In genomic region chr17:33995651-33996050, GRCm38 (mm10) we compare ENCODE assay signal across 24 mouse cellular contexts. TPM values are rescaled to one million over a fixed set of nuclear protein-coding genes. Genes with fewer than 3 reads are reported as not detected.
DNase-seq lines count a peak whose midpoint lies in the region; TF ChIP-seq lines count a peak whose summit lies in the region.
"Had no signal": no experiment of that assay in that cellular context is flagged by ENCODE, and none has a peak within 500 bp of the region (broad histone marks: within the 10 kb centered on the region; RNA-seq: fewer than 3 reads in every experiment).

No protein-coding gene starts in this region.

- H3K27ac ChIP-seq in CH12.LX (ENCODE audit: insufficient read depth, low read depth): no peak overlapping the region
- no peak overlapping the region for H3K27ac ChIP-seq in forebrain, embryonic 10.5 days
- no peak overlapping the region for H3K27ac ChIP-seq in heart, adult 2 months
- H3K27ac ChIP-seq: embryonic facial prominence, embryonic 13.5 days; embryonic facial prominence, embryonic 15.5 days; forebrain, embryonic 13.5 days; forebrain, embryonic 15.5 days had no signal

- WGBS in lung, adult 2 months: 57% methylated on average over 3 of the region's 3 CpGs
- 76% methylated on average over 3 of the region's 3 CpGs for WGBS in forebrain, embryonic 10.5 days
- 60% methylated on average over 3 of the region's 3 CpGs for WGBS in heart, adult 2 months

- dilution Hi-C loops in CH12.LX (cut with MboI; ENCODE audit: extremely low pct_ligation_motif_present, extremely low pct_unique_long_range_greater_than_20kb, low sequenced_read_pairs): no loop called here

- no peak overlapping the region for H3K4me2 ChIP-seq in CH12.LX (ENCODE audit: insufficient read depth, low read depth, poor library complexity, severe bottlenecking)
- H3K4me2 ChIP-seq: embryonic facial prominence, embryonic 13.5 days; embryonic facial prominence, embryonic 15.5 days; forebrain, embryonic 13.5 days; forebrain, embryonic 15.5 days had no signal

- H3K4me1 ChIP-seq in lung, adult 2 months (ENCODE audit: control insufficient read depth, insufficient read depth, low read length): no peaks in the 10 kb centered on the region; the same call in 1 of the 2 replicates
- H3K4me1 ChIP-seq in CH12.LX (ENCODE audit: control insufficient read depth in 1 of 2, insufficient read depth in 2 of 2): peaks cover 13 to 29% of the 10 kb centered on the region in 2 experiments
- H3K4me1 ChIP-seq in forebrain, embryonic 10.5 days: peaks cover 16% of the 10 kb centered on the region
- H3K4me1 ChIP-seq in heart, adult 2 months (ENCODE audit: control insufficient read depth, insufficient read depth, low read length): no peaks in the 10 kb centered on the region; the same call in 1 of the 2 replicates

- H3K79me2 ChIP-seq in CH12.LX (replicated peaks; ENCODE audit: control insufficient read depth, extremely low read depth, insufficient read depth, poor library complexity, severe bottlenecking): peaks cover 23% of the 10 kb centered on the region
- H3K79me2 ChIP-seq in heart, adult 2 months (replicated peaks; ENCODE audit: control insufficient read depth, insufficient read depth, low read length): no peaks in the 10 kb centered on the region

- no peak for TF ChIP-seq EP300 in CH12.LX (IDR thresholded peaks at IDR 0.05; ENCODE audit: low read length)
- TF ChIP-seq EP300 in heart, adult 2 months (IDR thresholded peaks at IDR 0.05; ENCODE audit: insufficient read depth, low read depth, low read length): no peak

- H3K9me3 ChIP-seq in CH12.LX (replicated peaks; ENCODE audit: low read length): no peaks in the 10 kb centered on the region
- H3K9me3 ChIP-seq in forebrain, embryonic 10.5 days: no peaks in the 10 kb centered on the region
- H3K9me3 ChIP-seq: embryonic facial prominence, embryonic 13.5 days; embryonic facial prominence, embryonic 15.5 days; forebrain, embryonic 13.5 days; forebrain, embryonic 15.5 days had no signal

- H3K36me3 ChIP-seq in CH12.LX (replicated peaks in 1 of 2; ENCODE audit: control insufficient read depth in 1 of 2, insufficient read depth in 1 of 2, low read length in 1 of 2): peaks cover 33 to 41% of the 10 kb centered on the region in 2 experiments
- no peaks in the 10 kb centered on the region for H3K36me3 ChIP-seq in forebrain, embryonic 10.5 days (replicated peaks)
- H3K36me3 ChIP-seq in heart, adult 2 months (ENCODE audit: control insufficient read depth, insufficient read depth, low read length): no peaks in the 10 kb centered on the region
- H3K36me3 ChIP-seq: embryonic facial prominence, embryonic 13.5 days; embryonic facial prominence, embryonic 15.5 days; forebrain, embryonic 15.5 days; G1E had no signal

- TF ChIP-seq CTCF in lung, adult 2 months (IDR thresholded peaks at IDR 0.05; ENCODE audit: insufficient read depth, low read length): no peak
- no peak for TF ChIP-seq CTCF in CH12.LX (conservative IDR thresholded peaks at IDR 0.05 in 1 of 2, IDR thresholded peaks at IDR 0.05 in 1 of 2; ENCODE audit: low read depth in 2 of 2, low read length in 2 of 2)
- no peak for TF ChIP-seq CTCF in heart, adult 2 months (IDR thresholded peaks at IDR 0.05)

- no peak for DNase-seq in lung, adult 2 months
- no peak for DNase-seq in lung, postnatal 4 days
- no peak for DNase-seq in CH12.LX (ENCODE audit: extremely low read depth)
- DNase-seq in T-cell, adult 2 months (ENCODE audit: low spot score): peak; percentile 59
- no peak for DNase-seq in forebrain, embryonic 10.5 days (ENCODE audit: extremely low spot score, low spot score)
- no peak for DNase-seq in heart, adult 2 months
- no peak for DNase-seq in ovary, postnatal 14 days (ENCODE audit: low spot score)
- DNase-seq: adrenal gland, adult 2 months; adrenal gland, postnatal 10 days; adrenal gland, postnatal 25 days; cerebellum, adult 11 months; cerebellum, adult 18-20 months; cerebellum, adult 8-10 months; cerebellum, adult 9-11 months; cerebellum, postnatal 14 days; cerebellum, postnatal 36 days; embryo, embryonic 11 days; forebrain, postnatal 0 days had no signal

- H3K27me3 ChIP-seq in CH12.LX (replicated peaks): no peaks in the 10 kb centered on the region
- peaks cover 38% of the 10 kb centered on the region for H3K27me3 ChIP-seq in forebrain, embryonic 10.5 days (ENCODE audit: poor library complexity, severe bottlenecking)
- H3K27me3 ChIP-seq in heart, adult 2 months (ENCODE audit: control insufficient read depth, insufficient read depth, low read length): no peaks in the 10 kb centered on the region

- in situ Hi-C loops in CH12.LX (cut with MboI; ENCODE audit: low pct_ligation_motif_present, low pct_unique_long_range_greater_than_20kb, low sequenced_read_pairs): loop anchor here (10.0 to 25.0 kb wide), 2 partner anchors 1389 to 1467 kb away; partner anchors contain the start of gene H2-Q10

- no peak overlapping the region for H3K9ac ChIP-seq in CH12.LX (ENCODE audit: insufficient read depth, low read depth)
- H3K9ac ChIP-seq in heart, adult 2 months (ENCODE audit: low read depth, low read length): no peak overlapping the region
- H3K9ac ChIP-seq: embryonic facial prominence, embryonic 13.5 days; embryonic facial prominence, embryonic 15.5 days; forebrain, embryonic 13.5 days; forebrain, embryonic 15.5 days; forebrain, postnatal 0 days had no signal

- intact Hi-C loops in heart, adult 2 months (cut with DNase I): loop anchor here (1.0 to 5.0 kb wide), 2 partner anchors 1274 to 1297 kb away; no protein-coding TSS in a partner anchor

- H3K4me3 ChIP-seq in lung, adult 2 months (replicated peaks; ENCODE audit: extremely low read depth, low read depth, low read length): no peak overlapping the region
- no peak overlapping the region for H3K4me3 ChIP-seq in CH12.LX (replicated peaks in 1 of 3; ENCODE audit: low read depth in 2 of 3, low read length in 2 of 3, poor library complexity in 1 of 3)
- H3K4me3 ChIP-seq in forebrain, embryonic 10.5 days: no peak overlapping the region
- H3K4me3 ChIP-seq in heart, adult 2 months: no peak overlapping the region
- H3K4me3 ChIP-seq: embryonic facial prominence, embryonic 13.5 days; embryonic facial prominence, embryonic 15.5 days; erythroblast, embryonic 14.5 days; forebrain, embryonic 13.5 days; forebrain, embryonic 15.5 days had no signal

- no peak for TF ChIP-seq RAD21 in CH12.LX (IDR thresholded peaks at IDR 0.05; ENCODE audit: low read depth, low read length)

- 0 out of 2 replicates have a peak, but pooled peaks have one; percentile 27 for TF ChIP-seq POLR2A in lung, adult 2 months (IDR thresholded peaks at IDR 0.05; ENCODE audit: borderline replicate concordance, extremely low read depth, low read depth, low read length)
- TF ChIP-seq POLR2A in CH12.LX (IDR thresholded peaks at IDR 0.05; ENCODE audit: low read depth, low read length): no peak
- TF ChIP-seq POLR2A in heart, adult 2 months (IDR thresholded peaks at IDR 0.05; ENCODE audit: insufficient read depth, low read depth, low read length): no peak

TF ChIP-seq in CH12.LX, 34 proteins besides CTCF, POLR2A, EP300 and RAD21:
- TF ChIP-seq CHD1 (IDR thresholded peaks at IDR 0.05; ENCODE audit: low read depth, low read length): no peak
- 0 out of 2 replicates have a peak, but pooled peaks have one; percentile 39 for TF ChIP-seq ZMIZ1 (IDR thresholded peaks at IDR 0.05; ENCODE audit: low read depth, low read length)
- TF ChIP-seq MAFK (IDR thresholded peaks at IDR 0.05; ENCODE audit: insufficient replicate concordance, low read length): no peak

RNA-seq across cellular contexts. Expression of gene H2-K1, which starts 4.5 kb away (rescaled TPM):
- polyA plus RNA-seq in lung, adult 2 months (2012; rRNA removed): 2,389 and 3,036 TPM in 2 replicates
- total RNA-seq in CH12.LX (2012; rRNA removed) (1,488 and 1,753 TPM in 2 replicates), CH12.LX (2014; rRNA removed) (1,386 and 1,734 TPM in 2 replicates)
- polyA plus RNA-seq in CH12.LX (2012; ENCODE audit: insufficient read length, low read depth): 2,472 and 2,496 TPM in 2 replicates
- 51.2 and 51.8 TPM in 2 replicates for polyA plus RNA-seq in forebrain, embryonic 10.5 days (2016; fragmentation: Nextera tagmentation; extraction: Ambion mirVana)
- 100 to 1,000 TPM; 103 to 117 TPM for total RNA-seq in heart, adult 2 months (2021)
- polyA plus RNA-seq in heart, adult 2 months (2012; rRNA removed): 655 and 1,075 TPM in 2 replicates

RNA-seq across cellular contexts. Expression of gene Ring1, which starts 28.8 kb away (rescaled TPM):
- polyA plus RNA-seq in lung, adult 2 months (2012; rRNA removed): 40.7 and 53.6 TPM in 2 replicates
- total RNA-seq in CH12.LX (2012; rRNA removed) (8.6 and 11.9 TPM in 2 replicates), CH12.LX (2014; rRNA removed) (11.5 and 13.7 TPM in 2 replicates)
- 18.0 and 23.1 TPM in 2 replicates for polyA plus RNA-seq in CH12.LX (2012; ENCODE audit: insufficient read length, low read depth)
- polyA plus RNA-seq in forebrain, embryonic 10.5 days (2016; fragmentation: Nextera tagmentation; extraction: Ambion mirVana): 11.4 and 12.4 TPM in 2 replicates
- 10 to 100 TPM; 13.0 to 13.1 TPM for total RNA-seq in heart, adult 2 months (2021)
- 18.6 and 20.8 TPM in 2 replicates for polyA plus RNA-seq in heart, adult 2 months (2012; rRNA removed)

RNA-seq across cellular contexts. Expression of gene H2-Ke6, which starts 32.2 kb away (rescaled TPM):
- 91.2 and 130 TPM in 2 replicates for polyA plus RNA-seq in lung, adult 2 months (2012; rRNA removed)
- 44.8 and 47.1 TPM in 2 replicates for total RNA-seq in CH12.LX (2012; rRNA removed)
- total RNA-seq in CH12.LX (2014; rRNA removed): 20.4 and 20.8 TPM in 2 replicates
- 31.7 and 34.5 TPM in 2 replicates for polyA plus RNA-seq in CH12.LX (2012; ENCODE audit: insufficient read length, low read depth)
- 95.4 and 96.4 TPM in 2 replicates for polyA plus RNA-seq in forebrain, embryonic 10.5 days (2016; fragmentation: Nextera tagmentation; extraction: Ambion mirVana)
- 100 to 1,000 TPM; 112 to 138 TPM for total RNA-seq in heart, adult 2 months (2021)
- 87.0 and 91.6 TPM in 2 replicates for polyA plus RNA-seq in heart, adult 2 months (2012; rRNA removed)

RNA-seq across cellular contexts. Expression of gene Slc39a7, which starts 35.8 kb away (rescaled TPM):
- 161 and 183 TPM in 2 replicates for polyA plus RNA-seq in lung, adult 2 months (2012; rRNA removed)
- total RNA-seq in CH12.LX (2012; rRNA removed) (116 and 160 TPM in 2 replicates), CH12.LX (2014; rRNA removed) (96.8 and 97.2 TPM in 2 replicates)
- 105 and 108 TPM in 2 replicates for polyA plus RNA-seq in CH12.LX (2012; ENCODE audit: insufficient read length, low read depth)
- polyA plus RNA-seq in forebrain, embryonic 10.5 days (2016; fragmentation: Nextera tagmentation; extraction: Ambion mirVana): 203 and 206 TPM in 2 replicates
- 10 to 100 TPM; 76.0 to 79.8 TPM for total RNA-seq in heart, adult 2 months (2021)
- 64.0 and 72.5 TPM in 2 replicates for polyA plus RNA-seq in heart, adult 2 months (2012; rRNA removed)

RNA-seq across cellular contexts. Expression of gene Rxrb, which starts 36.0 kb away (rescaled TPM):
- 63.2 and 79.8 TPM in 2 replicates for polyA plus RNA-seq in lung, adult 2 months (2012; rRNA removed)
- total RNA-seq in CH12.LX (2012; rRNA removed) (42.7 and 47.7 TPM in 2 replicates), CH12.LX (2014; rRNA removed) (27.0 and 27.4 TPM in 2 replicates)
- polyA plus RNA-seq in CH12.LX (2012; ENCODE audit: insufficient read length, low read depth): 36.9 and 41.4 TPM in 2 replicates
- polyA plus RNA-seq in forebrain, embryonic 10.5 days (2016; fragmentation: Nextera tagmentation; extraction: Ambion mirVana): 44.5 and 48.3 TPM in 2 replicates
- 10 to 100 TPM; 39.1 to 42.4 TPM for total RNA-seq in heart, adult 2 months (2021)
- polyA plus RNA-seq in heart, adult 2 months (2012; rRNA removed): 38.8 and 41.3 TPM in 2 replicates

Comparison
In these comparisons a context has a peak if more than half of its experiments do, and no peak if none do; other contexts are left out.
1. RNA of gene H2-K1, which starts 4.5 kb away (polyA plus RNA-seq): 2,472 to 2,496 TPM in CH12.LX, 2,389 to 3,036 TPM in lung, adult 2 months and 655 to 1,075 TPM in heart, adult 2 months; 51.2 to 51.8 TPM in forebrain, embryonic 10.5 days; every median in the first group is over 10 times any median in the second.